Mouse (Mus musculus) urinary bladder, postnatal 36 days (tissue): ENCODE data around the gene Tcp10a.
"Not testable (repeated sequence)": the region's sequence is repeated elsewhere in the genome, so short reads cannot be mapped to it uniquely, and the experiment has no call there.

ENCODE experiments used
- DNase-seq, 2 experiments: peaks; one replicate each; pipeline ENCODE4 v3.0.0; 2022; ENCODE audit warnings: low spot score in 2 of 2, mixed read lengths in 1 of 2

Tcp10a gene

DNA sequence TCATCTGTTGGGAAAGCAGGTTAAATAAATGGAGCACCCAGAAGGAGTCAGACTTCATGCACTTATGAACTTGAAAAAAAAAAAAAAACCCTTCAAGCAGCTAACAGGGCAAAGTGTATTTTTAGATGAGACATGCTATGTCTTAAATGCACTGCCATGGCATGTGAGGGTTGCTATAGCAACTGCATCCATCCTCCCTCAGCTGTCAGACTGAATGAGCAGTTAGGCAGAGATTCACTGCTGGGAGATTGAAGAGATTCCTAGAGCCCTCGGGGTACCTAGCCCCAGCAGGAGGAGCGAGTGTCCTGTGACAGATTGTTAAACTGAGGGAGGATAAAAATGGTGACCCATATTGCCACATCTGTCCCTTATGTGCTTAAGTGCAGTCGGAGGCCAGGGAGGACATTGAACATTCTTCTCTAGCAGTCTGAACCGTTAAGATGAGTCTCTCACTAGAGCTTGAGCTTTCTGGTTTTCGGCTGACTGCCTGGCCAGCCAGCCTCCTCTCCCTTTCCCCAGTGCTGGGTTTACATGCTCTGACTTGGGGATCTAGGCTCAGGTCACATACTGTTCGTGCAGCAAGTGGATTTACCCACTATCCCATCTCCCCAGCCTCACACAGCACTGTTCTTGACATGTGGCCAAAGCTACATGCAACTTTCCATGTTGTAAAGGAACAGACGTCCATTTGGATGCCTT, 42.4 kb downstream of the Tcp10a start:
- not testable (repeated sequence) for DNase-seq

- DNase-seq, result not testable (repeated sequence)
These were observed 45.0 kb downstream of the Tcp10a start for GRCm38 (mm10) chr17:7369401-7369800.

DNA sequence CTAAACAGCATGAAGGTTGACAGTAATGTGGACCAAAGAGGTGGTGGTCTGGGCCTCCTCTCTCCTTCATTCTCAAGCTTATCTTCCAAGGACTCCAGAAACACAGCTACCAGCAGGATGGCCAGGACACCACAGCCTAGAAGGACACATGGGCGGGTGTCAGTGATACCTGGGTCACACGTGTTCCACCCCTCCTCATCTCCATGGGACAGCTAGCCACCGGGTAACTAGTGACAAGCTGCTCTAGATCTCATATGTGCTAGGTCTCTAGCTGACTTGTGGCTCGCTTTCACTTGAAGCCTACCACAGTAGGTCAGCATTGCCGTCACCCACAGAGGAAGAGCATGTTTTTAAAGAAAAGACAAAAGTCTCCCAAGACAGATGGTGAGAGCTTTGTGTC, 47.4 kb downstream of the Tcp10a start, which contains the start of gene Gm49630:
Gm49630 (minus strand) TSS at position 101 of the 400 bp plus-strand sequence.
- DNase-seq, result not testable (repeated sequence)

DNA sequence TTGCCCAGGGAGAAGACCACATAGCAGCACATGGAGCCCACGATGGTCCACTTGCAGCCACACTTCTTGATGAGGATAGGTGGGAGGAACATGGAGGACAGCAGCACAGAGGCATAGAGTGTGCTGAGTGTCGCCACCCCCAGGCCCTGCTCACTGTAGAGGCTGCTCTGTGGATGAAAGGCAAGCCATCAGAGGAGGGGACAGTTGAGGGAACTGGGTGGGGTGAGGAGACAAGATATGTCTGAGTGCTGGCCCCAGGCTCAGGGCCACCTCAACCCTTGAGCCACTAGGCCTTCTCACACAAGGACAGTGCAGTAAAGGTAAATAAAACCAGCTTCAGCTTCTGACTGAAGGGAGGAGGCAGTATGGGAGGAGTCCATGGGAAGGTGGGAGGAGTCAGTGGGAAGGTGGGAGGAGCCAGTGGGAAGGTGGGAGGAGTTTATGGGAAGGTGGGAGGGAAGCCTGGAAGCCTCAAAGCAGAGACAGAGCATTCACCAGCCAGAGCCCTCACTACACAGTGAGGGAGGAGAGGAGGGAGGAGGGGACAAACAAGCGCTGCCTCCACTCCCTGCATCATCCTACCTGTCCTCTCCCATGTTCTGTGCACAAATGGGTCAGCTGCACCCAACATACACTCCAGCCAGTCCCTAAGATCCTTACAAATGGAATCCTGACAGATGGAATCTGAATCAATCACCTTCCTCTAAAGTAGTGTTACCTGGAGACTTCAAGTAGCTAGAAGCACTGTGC, 52.7 kb downstream of the Tcp10a start:
- DNase-seq, result not testable (repeated sequence)

DNA sequence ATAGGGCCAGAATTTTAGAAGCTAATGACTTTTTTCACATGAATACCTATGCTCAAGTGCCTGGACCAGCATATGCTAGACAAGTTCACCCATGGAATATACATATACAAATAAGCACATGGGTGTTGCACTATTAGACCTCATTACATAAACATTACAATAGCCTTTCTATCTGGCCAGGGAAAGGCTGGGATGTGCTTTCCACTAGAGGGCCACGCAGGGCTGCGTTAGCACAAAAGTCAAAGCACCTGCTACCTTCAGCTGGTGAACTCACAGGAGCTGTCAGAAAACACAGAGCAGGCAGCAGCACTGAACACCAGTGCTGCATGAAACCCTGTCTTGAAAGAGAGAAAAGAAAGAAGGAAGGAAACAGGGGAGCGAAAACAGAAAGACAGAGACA, 53.5 kb downstream of the Tcp10a start:
- DNase-seq, result not testable (repeated sequence)

DNA sequence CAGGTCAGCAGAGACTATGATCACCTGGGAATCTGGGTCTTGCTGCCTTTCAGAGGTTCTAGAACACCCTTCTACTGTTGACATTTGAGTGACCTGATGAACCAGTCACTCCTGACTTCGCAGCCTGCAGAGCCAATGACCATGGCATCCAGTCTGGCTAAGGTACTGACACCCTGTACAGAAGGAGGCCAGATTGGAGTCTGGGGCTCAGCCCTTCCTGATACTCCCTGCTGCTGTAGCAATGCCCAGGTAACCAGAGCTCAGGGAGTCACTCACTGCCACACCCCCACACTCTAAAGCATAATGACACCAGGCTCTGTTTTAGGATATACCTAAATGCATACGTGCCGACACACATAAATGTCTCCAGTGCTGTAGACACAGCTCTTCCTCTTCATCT, 58.3 kb downstream of the Tcp10a start:
- not testable (repeated sequence) for DNase-seq

DNA sequence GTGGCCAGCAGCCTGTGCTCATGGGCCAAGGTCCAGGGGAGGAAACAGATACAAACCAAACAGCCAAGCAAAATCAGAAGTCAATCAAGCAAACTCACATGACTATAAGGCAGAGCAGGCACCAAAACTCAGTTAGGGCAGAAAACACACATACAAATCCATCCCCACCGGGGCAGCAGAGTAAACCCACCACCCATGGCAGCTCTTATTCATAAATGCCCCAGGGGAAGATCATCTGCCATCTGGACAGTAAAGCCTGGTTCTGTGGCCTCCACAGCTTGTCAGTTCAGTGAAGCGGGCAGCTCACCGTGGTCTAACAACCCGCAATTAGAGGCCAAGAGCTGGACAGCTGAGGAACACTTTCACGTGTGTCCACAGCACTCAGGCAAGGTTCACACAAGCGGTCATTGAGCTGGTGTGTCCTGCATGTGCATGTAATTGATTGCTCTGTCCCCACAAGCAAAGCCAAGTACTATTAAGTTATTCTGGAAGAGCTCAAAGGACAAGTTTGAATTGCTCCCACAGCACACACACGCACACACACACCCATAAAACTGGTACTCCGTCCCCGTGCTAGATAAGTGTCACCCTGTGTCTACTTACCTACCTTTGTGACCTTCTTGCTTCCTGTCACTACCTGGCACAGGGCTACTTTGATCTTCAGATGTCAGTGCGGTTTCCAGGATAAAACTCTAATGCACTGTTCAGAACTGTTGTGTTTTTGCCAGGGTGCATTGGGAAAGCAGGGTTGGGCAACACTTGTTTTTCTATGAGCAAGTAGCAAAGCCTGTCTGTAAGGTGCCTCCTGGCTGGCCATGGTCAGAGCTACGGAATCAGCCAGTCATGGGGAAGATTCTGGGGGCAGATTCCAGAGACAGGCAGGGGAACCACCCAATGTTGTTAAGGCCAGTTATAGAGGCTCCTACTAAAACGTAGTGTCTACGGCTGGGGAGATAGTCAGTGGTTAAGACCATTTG, 59.0 kb downstream of the Tcp10a start:
- DNase-seq, result not testable (repeated sequence)

DNA sequence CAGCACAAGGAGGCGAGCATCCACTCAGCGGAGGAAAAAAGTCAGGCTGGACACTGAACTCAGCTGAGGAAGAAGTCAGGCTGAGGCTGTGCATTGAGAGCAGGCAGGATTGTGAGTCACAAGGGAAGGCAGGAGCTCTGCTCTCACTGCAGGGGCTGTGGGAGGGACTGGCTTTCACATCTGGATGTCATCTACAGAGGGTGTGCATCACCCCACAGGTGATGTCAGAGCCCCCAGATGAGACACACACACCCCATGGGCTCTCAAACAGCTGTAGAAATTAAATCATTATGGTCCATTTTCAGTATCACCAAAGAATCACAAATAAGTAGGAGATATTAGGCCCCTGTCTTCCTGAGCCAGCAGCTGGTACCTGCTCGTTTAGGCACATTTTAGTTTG, 60.9 kb downstream of the Tcp10a start, which contains the start of gene Unc93a2:
Unc93a2 (minus strand) TSS at position 101 of the 400 bp plus-strand sequence.
- DNase-seq, result not testable (repeated sequence)

- not testable (repeated sequence) for DNase-seq
These were observed 61.6 kb downstream of the Tcp10a start for GRCm38 (mm10) chr17:7386016-7386415.

DNA sequence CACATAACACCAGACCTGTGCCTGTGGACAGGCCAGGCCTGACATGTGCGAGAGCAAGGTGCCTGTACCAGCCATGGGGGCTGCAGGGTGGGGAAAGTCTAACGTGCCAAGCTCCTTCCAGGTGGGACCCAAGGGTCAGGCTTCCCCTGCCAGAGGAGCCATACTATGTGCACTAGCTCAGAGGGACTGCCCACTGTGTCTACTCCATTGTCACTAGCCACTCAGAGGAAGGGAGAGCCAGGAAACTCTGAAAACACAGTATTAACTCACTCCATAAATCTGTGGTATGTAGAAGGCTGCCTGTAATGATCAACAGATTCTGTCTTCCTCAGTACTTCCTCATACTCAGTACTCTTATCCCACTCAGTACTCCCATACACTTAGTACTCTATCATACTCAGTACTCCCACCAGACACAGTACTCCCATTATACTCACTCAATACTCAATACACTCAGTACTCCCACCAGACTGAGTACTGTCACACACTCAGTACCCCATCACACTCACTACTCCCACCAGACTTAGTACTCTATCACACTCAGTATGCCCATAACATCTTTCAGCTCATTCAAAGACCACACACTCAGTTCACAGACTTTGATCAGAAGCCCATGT, 64.0 kb downstream of the Tcp10a start:
- DNase-seq, result not testable (repeated sequence)

- not testable (repeated sequence) for DNase-seq
These were observed 64.5 kb downstream of the Tcp10a start for GRCm38 (mm10) chr17:7388958-7389356.

DNA sequence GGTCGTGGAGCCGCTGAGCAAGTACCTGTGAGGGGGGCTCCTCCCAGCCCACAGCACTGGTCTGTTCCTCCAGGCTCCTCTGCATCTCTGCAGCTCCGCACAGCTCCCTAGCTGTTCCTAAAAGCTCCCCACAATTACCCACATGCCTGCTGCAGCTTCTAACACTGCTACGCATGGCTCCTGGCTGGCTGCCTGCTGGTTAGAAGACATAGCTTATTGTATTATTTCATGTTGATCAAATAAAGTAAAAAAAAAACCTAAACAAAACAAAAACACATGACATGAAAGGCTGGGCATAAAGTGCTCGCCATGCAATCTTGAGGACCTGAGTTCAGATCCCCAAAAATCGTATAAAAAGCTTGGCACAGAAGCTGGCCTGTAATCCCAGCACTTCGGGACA, 65.5 kb downstream of the Tcp10a start:
- DNase-seq, result not testable (repeated sequence)

DNA sequence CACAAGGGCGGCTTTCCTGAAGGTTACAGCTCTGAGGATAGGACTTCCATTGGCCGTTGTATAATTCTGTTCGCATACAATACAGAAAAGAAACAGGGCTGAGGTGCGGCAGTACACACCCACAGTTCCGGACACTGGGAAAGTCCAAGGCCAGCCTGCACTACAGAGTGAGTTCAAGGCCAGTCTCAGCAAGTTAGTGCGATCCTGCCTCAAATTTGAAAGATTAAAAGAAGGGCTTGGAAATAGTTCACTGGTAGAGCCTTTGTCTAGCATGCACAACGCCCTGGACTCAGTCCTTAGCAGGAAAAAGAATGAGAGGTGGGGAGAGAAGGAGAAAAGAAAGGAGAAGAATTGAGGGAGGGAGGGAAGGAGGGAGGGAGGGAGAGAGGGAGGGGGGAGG, 70.7 kb downstream of the Tcp10a start:
- DNase-seq, result not testable (repeated sequence)
